Mouse (Mus musculus) E14TG2a.4 (cell line): ENCODE measurements around the gene Cela3a.

Experiments
- H3K27me3 ChIP-seq: 2 replicates; pipeline ENCODE4 v1.6.1; 2014; ENCODE audit warnings: low read length, control low read depth; ENCODE audit not compliant: insufficient read depth
- H3K36me3 ChIP-seq: 2 replicates; pipeline ENCODE4 v1.6.1; 2014; ENCODE audit warnings: low read length, control low read depth; ENCODE audit not compliant: insufficient read depth
- H3K4me1 ChIP-seq: replicated peaks from 2 replicates; pipeline ENCODE4 v1.6.1; 2014; ENCODE audit warnings: low read depth, low read length, control low read depth
- H3K4me3 ChIP-seq: replicated peaks from 2 replicates; pipeline ENCODE4 v1.5.1; 2014; ENCODE audit warnings: mild to moderate bottlenecking, low read length
- H3K9me3 ChIP-seq: 2 replicates; pipeline ENCODE4 v1.6.1; 2014; ENCODE audit warnings: low read length, control low read depth
- CTCF ChIP-seq: conservative IDR thresholded peaks from 2 replicates; pipeline ENCODE4 v1.5.1; 2014; ENCODE audit warnings: low read length
- NANOG ChIP-seq: IDR thresholded peaks from 2 replicates; pipeline ENCODE4 v1.6.1; 2014; ENCODE audit warnings: borderline replicate concordance, low read length, mixed read lengths
- POU5F1 ChIP-seq: IDR thresholded peaks from 2 replicates; pipeline ENCODE4 v1.6.1; 2014; ENCODE audit warnings: low read length, borderline replicate concordance

Cela3a gene

GRCm38 (mm10) chr4:137376778-137377177, 32.8 kb downstream of the Cela3a start:
- no peak; the same call in 1 of the 2 replicates for TF ChIP-seq CTCF
- TF ChIP-seq POU5F1: no peak
- TF ChIP-seq NANOG: no peak
- Histone ChIP-seq H3K4me1 (peaks cover 42% of the 10 kb centered on the region), H3K27me3 (no peaks in the 10 kb centered on the region), H3K4me3 (no peak overlapping the region), H3K9me3 (no peaks in the 10 kb centered on the region), H3K36me3 (peaks cover 6% of the 10 kb centered on the region)

GRCm38 (mm10) chr4:137375314-137376278, 34.0 kb downstream of the Cela3a start:
- H3K4me1 ChIP-seq: peaks cover 38% of the 10 kb centered on the region
- H3K4me3 ChIP-seq: no peak overlapping the region
- H3K36me3 ChIP-seq: 0 out of 2 replicates have a peak, but pooled peaks cover under 1% of the 10 kb centered on the region
- H3K27me3 ChIP-seq: 0 out of 2 replicates have a peak, but pooled peaks cover 1% of the 10 kb centered on the region
- no peaks in the 10 kb centered on the region for H3K9me3 ChIP-seq
- TF ChIP-seq NANOG: no peak
- no peak for TF ChIP-seq POU5F1
- no peak for TF ChIP-seq CTCF

DNA sequence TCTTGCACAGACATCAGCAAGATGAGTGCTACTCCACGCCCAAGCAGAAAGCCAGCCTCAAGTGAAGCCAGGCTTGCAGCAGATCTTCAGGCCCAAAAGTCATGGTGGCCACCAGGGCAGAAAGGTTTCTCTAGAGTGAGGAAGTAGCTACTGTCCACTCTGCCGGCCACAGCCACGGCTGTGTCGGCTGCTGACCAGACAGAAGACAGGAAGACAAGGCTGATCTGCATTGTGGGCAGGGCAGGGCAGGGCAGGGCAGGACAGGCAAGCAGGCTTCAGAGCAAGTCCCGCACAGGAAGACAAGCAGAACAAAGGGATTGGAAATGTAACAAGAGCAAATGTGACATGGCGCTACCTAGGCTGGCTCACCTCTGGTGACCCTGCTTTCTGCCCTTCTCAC, 35.9 kb downstream of the Cela3a start:
- Histone ChIP-seq H3K4me1 (peaks cover 36% of the 10 kb centered on the region), H3K36me3 (no peaks in the 10 kb centered on the region), H3K27me3 (peaks cover 16% of the 10 kb centered on the region), H3K4me3 (no peak overlapping the region), H3K9me3 (no peaks in the 10 kb centered on the region)
- TF ChIP-seq POU5F1 (no peak), CTCF (no peak), NANOG (no peak)

DNA sequence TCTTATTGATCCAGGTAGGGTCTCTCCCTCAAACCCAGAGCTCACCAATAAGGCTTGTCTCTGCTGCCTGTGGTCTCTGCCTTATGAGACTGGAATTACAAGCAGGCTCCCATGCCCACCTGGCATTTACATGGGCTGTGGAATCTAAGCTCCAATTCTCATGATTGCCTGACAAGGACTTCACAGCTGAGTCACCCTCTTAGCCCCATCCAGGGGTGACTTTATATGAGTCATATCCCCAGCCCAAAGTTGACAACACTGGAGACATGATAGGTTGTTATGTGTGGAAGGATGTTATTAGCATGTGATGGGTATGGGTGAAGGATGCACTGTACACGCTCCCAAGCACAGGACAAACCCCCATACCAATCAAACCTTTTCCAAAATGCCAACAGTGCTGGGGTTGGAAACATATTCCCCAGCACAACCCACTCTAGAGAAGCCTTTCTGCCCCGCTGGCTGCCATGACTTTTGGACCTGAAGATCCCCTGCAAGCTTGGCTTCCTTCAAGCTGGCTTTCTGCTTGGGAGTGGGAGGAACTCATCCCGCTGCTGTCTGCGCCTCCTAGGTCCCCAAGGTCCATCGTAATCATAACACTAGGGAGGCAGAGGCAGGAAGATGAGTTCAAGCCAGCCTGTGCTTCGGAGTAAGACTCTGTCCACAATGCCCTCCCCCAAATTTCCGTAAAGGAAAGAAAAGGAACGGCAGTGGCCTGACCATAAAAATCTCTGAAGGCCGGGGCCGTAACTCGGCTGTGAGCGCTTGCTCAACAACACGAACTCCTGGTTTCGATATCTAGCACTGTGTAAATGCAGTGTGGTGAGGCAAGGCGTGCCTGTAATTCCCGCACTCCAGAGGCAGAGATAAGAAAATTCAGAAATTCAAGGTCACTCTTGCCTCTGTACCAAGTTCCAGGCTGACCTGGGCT, 37.7 kb downstream of the Cela3a start:
- Histone ChIP-seq H3K9me3 (no peaks in the 10 kb centered on the region), H3K36me3 (no peaks in the 10 kb centered on the region), H3K4me1 (peaks cover 50% of the 10 kb centered on the region), H3K4me3 (no peak overlapping the region), H3K27me3 (peaks cover 16% of the 10 kb centered on the region)
- TF ChIP-seq POU5F1: no peak
- no peak for TF ChIP-seq CTCF
- TF ChIP-seq NANOG: no peak

GRCm38 (mm10) chr4:137369954-137370750, 39.4 kb downstream of the Cela3a start:
- Histone ChIP-seq H3K4me3 (peak overlapping the region; percentile 61), H3K9me3 (no peaks in the 10 kb centered on the region), H3K27me3 (peaks cover 16% of the 10 kb centered on the region), H3K36me3 (no peaks in the 10 kb centered on the region), H3K4me1 (peaks cover 43% of the 10 kb centered on the region)
- TF ChIP-seq CTCF (no peak), NANOG (no peak), POU5F1 (no peak)

GRCm38 (mm10) chr4:137368198-137368597, 41.4 kb downstream of the Cela3a start:
- H3K9me3 ChIP-seq: no peaks in the 10 kb centered on the region
- H3K4me3 ChIP-seq: no peak overlapping the region
- H3K4me1 ChIP-seq: peaks cover 41% of the 10 kb centered on the region
- TF ChIP-seq NANOG: no peak
- TF ChIP-seq CTCF: no peak
- TF ChIP-seq POU5F1: no peak
- H3K36me3 ChIP-seq: no peaks in the 10 kb centered on the region
- H3K27me3 ChIP-seq: peaks cover 18% of the 10 kb centered on the region

GRCm38 (mm10) chr4:137367275-137368088, 42.1 kb downstream of the Cela3a start:
- Histone ChIP-seq H3K4me1 (peaks cover 39% of the 10 kb centered on the region), H3K36me3 (no peaks in the 10 kb centered on the region), H3K9me3 (no peaks in the 10 kb centered on the region), H3K4me3 (no peak overlapping the region), H3K27me3 (peaks cover 18% of the 10 kb centered on the region)
- TF ChIP-seq NANOG: no peak
- no peak for TF ChIP-seq POU5F1
- no peak for TF ChIP-seq CTCF
